Mouse (Mus musculus): ENCODE data around the gene Doc2a. TPM values are rescaled to one million over a fixed set of nuclear protein-coding genes. Genes with fewer than 3 reads are reported as not detected.
"Not testable (repeated sequence)": the region's sequence is repeated elsewhere in the genome, so short reads cannot be mapped to it uniquely, and the experiment has no call there.

Gene Doc2a
- polyA plus RNA-seq, 1 experiment from 2014 or later = 1.5 TPM

DNA sequence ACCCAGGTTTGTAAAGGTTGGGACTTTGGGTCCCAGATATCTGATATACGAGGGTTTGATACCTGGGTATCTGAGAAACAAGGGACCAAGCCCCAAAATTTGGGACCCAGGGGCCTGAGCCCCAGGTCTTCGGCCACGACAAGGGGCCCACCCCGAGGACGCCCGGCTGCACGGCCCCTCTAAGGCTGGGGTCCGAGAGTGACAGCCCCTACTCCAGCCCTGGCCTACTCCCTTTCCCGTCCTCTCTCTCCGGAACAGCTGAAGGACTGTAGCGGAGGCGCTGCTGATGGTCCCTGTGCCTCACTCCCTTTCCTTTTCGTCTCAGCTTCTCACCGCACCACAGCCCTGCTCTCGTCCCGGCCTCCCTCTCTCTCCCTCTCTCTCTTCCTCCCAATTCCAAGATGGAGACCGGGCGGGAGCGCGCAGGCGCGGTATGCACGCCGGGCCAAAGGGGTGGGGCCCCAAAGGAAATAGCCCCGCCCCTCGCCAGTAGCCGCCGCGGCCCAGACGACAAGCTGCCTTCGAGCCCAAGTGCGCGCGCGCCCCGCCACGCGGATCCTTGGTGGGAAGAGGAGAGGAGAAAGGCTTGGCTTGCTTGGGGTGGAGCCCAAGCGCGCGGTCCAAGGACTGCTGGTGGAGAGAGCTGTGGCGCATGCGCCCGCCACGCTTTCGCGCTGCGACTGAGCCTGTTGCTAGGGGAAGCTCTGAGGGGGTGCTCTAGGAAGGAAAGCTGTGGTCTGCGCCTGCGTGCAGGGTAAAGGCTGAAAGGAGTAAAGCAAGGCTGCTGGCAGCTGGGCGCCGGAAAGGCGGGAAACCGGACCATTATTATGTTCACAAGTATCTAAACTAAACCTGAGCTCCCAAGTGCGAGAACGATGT, 37.3 kb downstream of the Doc2a start, which contains the start of gene Taok2:
Gene Taok2, minus strand, starts transcription at position 418 of the 879 bp plus-strand sequence.
- no peaks in the 10 kb centered on the region for H3K27me3 ChIP-seq
- ATAC-seq (ENCODE audit: low FRiP score, low read depth) = peak; percentile 99
- under 1% methylated on average over 56 of the region's 56 CpGs for WGBS
- peaks cover 28% of the 10 kb centered on the region for H3K4me1 ChIP-seq
- peak within 1 kb of the TSS; percentile 90 for H3K9ac ChIP-seq
- peak within 1 kb of the TSS; percentile 88 for H3K4me3 ChIP-seq
- H3K4me2 ChIP-seq (replicated peaks) = peak within 1 kb of the TSS; percentile 100
- H3K27ac ChIP-seq = peak within 1 kb of the TSS; percentile 90
- no peaks in the 10 kb centered on the region for H3K9me3 ChIP-seq
- peaks cover 14% of the 10 kb centered on the region for H3K36me3 ChIP-seq

DNA sequence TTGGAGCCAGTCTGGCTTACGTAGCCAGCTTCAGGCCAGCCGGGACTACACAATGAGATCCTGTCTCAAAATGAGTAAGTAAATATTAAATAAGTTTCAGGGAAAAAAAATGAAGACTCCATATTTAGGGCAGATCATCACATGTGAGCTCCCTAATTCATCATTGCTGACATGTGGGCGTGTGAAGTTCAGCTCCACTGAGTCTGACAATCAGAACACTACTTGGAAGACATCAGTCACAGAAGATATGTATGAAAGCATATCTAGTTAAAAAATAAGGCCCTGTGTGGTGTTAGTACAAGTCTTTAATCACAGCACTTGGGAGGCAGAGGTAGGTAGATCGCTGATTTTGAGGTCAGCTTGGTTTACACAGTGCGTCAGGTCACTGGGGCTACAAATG, 40.1 kb downstream of the Doc2a start:
- Histone ChIP-seq H3K36me3 (peaks cover 12% of the 10 kb centered on the region; the same call in 1 of the 2 replicates), H3K4me1 (peaks cover 15% of the 10 kb centered on the region), H3K27me3 (no peaks in the 10 kb centered on the region), H3K9ac (no peak overlapping the region), H3K9me3 (no peaks in the 10 kb centered on the region), H3K4me3 (no peak overlapping the region), H3K4me2 (replicated peaks) (no peak overlapping the region), H3K27ac (no peak overlapping the region)
- no peak for ATAC-seq (ENCODE audit: low FRiP score, low read depth)
- 85% methylated on average over 5 of the region's 5 CpGs for WGBS

GRCm38 (mm10) chr7:126888852-126889251, 41.6 kb downstream of the Doc2a start:
- H3K4me1 ChIP-seq = no peaks in the 10 kb centered on the region
- H3K4me2 ChIP-seq (replicated peaks) = no peak overlapping the region
- no peaks in the 10 kb centered on the region for H3K9me3 ChIP-seq
- 39% methylated on average over 7 of the region's 7 CpGs for WGBS
- H3K9ac ChIP-seq = 0 out of 2 replicates have a peak overlapping the region, but pooled peaks have one; percentile 13
- H3K36me3 ChIP-seq = peaks cover 12% of the 10 kb centered on the region; the same call in 1 of the 2 replicates
- H3K27me3 ChIP-seq = no peaks in the 10 kb centered on the region
- no peak overlapping the region for H3K4me3 ChIP-seq
- no peak for ATAC-seq (ENCODE audit: low FRiP score, low read depth)
- no peak overlapping the region for H3K27ac ChIP-seq

- Histone ChIP-seq H3K27me3 (no peaks in the 10 kb centered on the region), H3K9me3 (no peaks in the 10 kb centered on the region), H3K4me1 (peaks cover 9% of the 10 kb centered on the region), H3K36me3 (no peaks in the 10 kb centered on the region; the same call in 1 of the 2 replicates), H3K4me2 (replicated peaks) (peak overlapping the region; percentile 78), H3K4me3 (peak overlapping the region; percentile 61; the same call in 1 of the 2 replicates), H3K9ac (peak overlapping the region; percentile 35; the same call in 1 of the 2 replicates), H3K27ac (no peak overlapping the region)
- no peak for ATAC-seq (ENCODE audit: low FRiP score, low read depth)
- WGBS = 83% methylated on average over 5 of the region's 5 CpGs
Measured at GRCm38 (mm10) chr7:126896912-126897311, 49.7 kb downstream of the Doc2a start.

GRCm38 (mm10) chr7:126897390-126898101, 50.3 kb downstream of the Doc2a start:
- H3K9me3 ChIP-seq = no peaks in the 10 kb centered on the region
- 21% methylated on average over 16 of the region's 16 CpGs for WGBS
- H3K9ac ChIP-seq = peak overlapping the region; percentile 78
- no peaks in the 10 kb centered on the region for H3K27me3 ChIP-seq
- ATAC-seq (ENCODE audit: low FRiP score, low read depth) = peak; percentile 14; the same call in 1 of the 2 replicates
- no peaks in the 10 kb centered on the region for H3K36me3 ChIP-seq
- peak overlapping the region; percentile 78 for H3K4me2 ChIP-seq (replicated peaks)
- H3K4me3 ChIP-seq = peak overlapping the region; percentile 61
- peak overlapping the region; percentile 55; the same call in 1 of the 2 replicates for H3K27ac ChIP-seq
- peaks cover 9% of the 10 kb centered on the region for H3K4me1 ChIP-seq

DNA sequence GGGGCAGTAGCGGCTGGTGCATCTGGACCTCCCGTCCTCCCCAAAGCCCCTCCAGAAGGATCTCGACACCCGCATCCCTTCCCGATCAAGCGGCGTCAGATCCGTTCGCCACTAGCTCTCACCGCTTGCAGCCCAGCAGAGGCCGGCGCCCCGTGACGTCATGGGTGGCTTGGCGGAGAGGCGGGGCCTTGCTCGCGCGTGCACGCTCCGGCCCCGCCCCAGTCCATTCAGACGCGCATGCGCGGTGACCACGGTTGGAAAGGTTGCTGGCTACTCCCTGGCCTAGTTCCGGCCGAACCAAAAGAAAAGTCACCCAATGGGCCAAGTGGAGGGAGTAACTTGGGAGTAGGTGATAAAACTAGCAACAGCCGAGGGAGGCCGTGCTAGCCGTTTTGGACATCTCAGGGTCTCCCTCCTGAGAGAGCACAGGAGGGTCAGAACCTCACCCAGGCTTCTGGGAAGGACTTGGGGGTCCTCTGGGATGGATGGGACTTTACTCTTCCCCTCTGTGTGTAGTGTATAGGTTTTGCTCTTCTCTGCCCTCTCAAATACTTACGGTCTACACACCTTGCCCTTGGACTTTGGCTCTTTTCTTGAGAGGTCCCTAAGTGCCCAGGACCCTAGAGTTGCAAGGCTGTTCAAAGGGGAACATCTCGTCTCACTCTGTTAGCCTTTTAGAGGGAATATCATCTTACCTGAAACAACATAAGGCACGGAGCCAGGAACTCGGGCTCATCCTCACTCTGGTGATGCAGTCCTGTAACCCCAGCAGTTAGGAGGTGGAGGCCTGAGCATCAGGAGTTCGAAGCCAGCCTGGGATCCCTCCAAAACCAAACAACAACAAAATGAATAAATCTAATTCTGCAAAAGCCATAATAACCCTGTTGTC, 51.1 kb downstream of the Doc2a start:
- Histone ChIP-seq H3K9ac (peak overlapping the region; percentile 78), H3K4me2 (replicated peaks) (peak overlapping the region; percentile 78), H3K4me3 (peak overlapping the region; percentile 61), H3K27me3 (no peaks in the 10 kb centered on the region), H3K36me3 (no peaks in the 10 kb centered on the region), H3K9me3 (no peaks in the 10 kb centered on the region), H3K27ac (peak overlapping the region; percentile 55; the same call in 1 of the 2 replicates), H3K4me1 (peaks cover 9% of the 10 kb centered on the region)
- ATAC-seq (ENCODE audit: low FRiP score, low read depth) = peak; percentile 96
- 11% methylated on average over 37 of the region's 37 CpGs for WGBS

DNA sequence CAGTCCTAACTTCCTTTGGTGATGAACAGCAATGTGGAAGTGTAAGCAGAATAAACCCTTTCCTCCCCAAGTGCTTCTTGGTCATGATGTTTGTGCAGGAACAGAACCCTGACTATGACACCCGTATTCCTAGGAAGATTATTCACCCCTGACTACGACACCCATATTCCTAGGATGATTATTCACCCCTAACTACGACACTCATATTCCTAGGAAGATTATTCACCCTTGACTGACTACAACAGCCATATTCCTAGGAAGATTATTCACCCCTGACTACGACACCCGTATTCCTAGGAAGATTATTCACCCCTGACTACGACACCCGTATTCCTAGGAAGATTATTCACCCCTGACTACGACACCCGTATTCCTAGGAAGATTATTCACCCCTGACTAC, 52.6 kb downstream of the Doc2a start:
- not testable (repeated sequence) for H3K9ac ChIP-seq; H3K4me3 ChIP-seq; H3K27ac ChIP-seq; H3K27me3 ChIP-seq; H3K4me1 ChIP-seq; H3K36me3 ChIP-seq; H3K9me3 ChIP-seq; H3K4me2 ChIP-seq (replicated peaks); ATAC-seq (ENCODE audit: low FRiP score, low read depth)
- WGBS = 93% methylated on average over 7 of the region's 9 CpGs

Other genes starting within 250 kb of the Doc2a start
- 3.5 and 4.7 TPM in 2 replicates for gene Nupr1, start 216.6 kb upstream of the Doc2a start, polyA plus RNA-seq (2015; fragmentation: Nextera tagmentation; extraction: Ambion mirVana)
- gene Sgf29, start 198.1 kb upstream of the Doc2a start, polyA plus RNA-seq (2015; fragmentation: Nextera tagmentation; extraction: Ambion mirVana) = 56.8 and 63.8 TPM in 2 replicates
- 4.6 and 4.8 TPM in 2 replicates for gene Sult1a1, start 171.0 kb upstream of the Doc2a start, polyA plus RNA-seq (2015; fragmentation: Nextera tagmentation; extraction: Ambion mirVana)
- 134 and 138 TPM in 2 replicates for gene Bola2, start 152.0 kb upstream of the Doc2a start, polyA plus RNA-seq (2015; fragmentation: Nextera tagmentation; extraction: Ambion mirVana)
- gene Slx1b, start 151.6 kb upstream of the Doc2a start, polyA plus RNA-seq (2015; fragmentation: Nextera tagmentation; extraction: Ambion mirVana) = 15.2 and 15.9 TPM in 2 replicates
- 34.1 and 36.6 TPM in 2 replicates for gene Coro1a, start 139.6 kb upstream of the Doc2a start, polyA plus RNA-seq (2015; fragmentation: Nextera tagmentation; extraction: Ambion mirVana)
- gene Mapk3, start 87.8 kb upstream of the Doc2a start, polyA plus RNA-seq (2015; fragmentation: Nextera tagmentation; extraction: Ambion mirVana) = 49.6 and 50.3 TPM in 2 replicates
- 1.7 and 2.1 TPM in 2 replicates for gene Gdpd3, start 81.1 kb upstream of the Doc2a start, polyA plus RNA-seq (2015; fragmentation: Nextera tagmentation; extraction: Ambion mirVana)
- 114 and 121 TPM in 2 replicates for gene Ypel3, start 70.5 kb upstream of the Doc2a start, polyA plus RNA-seq (2015; fragmentation: Nextera tagmentation; extraction: Ambion mirVana)
- gene Tbx6, start 65.9 kb upstream of the Doc2a start, polyA plus RNA-seq (2015; fragmentation: Nextera tagmentation; extraction: Ambion mirVana) = 0.53 and 0.64 TPM in 2 replicates
- 287 and 322 TPM in 2 replicates for gene Ppp4c, start 54.9 kb upstream of the Doc2a start, polyA plus RNA-seq (2015; fragmentation: Nextera tagmentation; extraction: Ambion mirVana)
- 0.18 and 0.52 TPM in 2 replicates for gene Fam57b, start 49.7 kb upstream of the Doc2a start, polyA plus RNA-seq (2015; fragmentation: Nextera tagmentation; extraction: Ambion mirVana)
- not detected in 2 replicates for gene 4930451I11Rik, start 15.8 kb upstream of the Doc2a start, polyA plus RNA-seq (2015; fragmentation: Nextera tagmentation; extraction: Ambion mirVana)
- gene Hirip3, start 14.6 kb downstream of the Doc2a start, polyA plus RNA-seq (2015; fragmentation: Nextera tagmentation; extraction: Ambion mirVana) = 39.8 and 48.3 TPM in 2 replicates
- 96.8 and 108 TPM in 2 replicates for gene Ino80e, start 15.0 kb downstream of the Doc2a start, polyA plus RNA-seq (2015; fragmentation: Nextera tagmentation; extraction: Ambion mirVana)
- gene Taok2, start 37.3 kb downstream of the Doc2a start, polyA plus RNA-seq (2015; fragmentation: Nextera tagmentation; extraction: Ambion mirVana) = 54.4 and 57.2 TPM in 2 replicates
- 24.5 and 27.0 TPM in 2 replicates for gene Tmem219, start 75.5 kb downstream of the Doc2a start, polyA plus RNA-seq (2015; fragmentation: Nextera tagmentation; extraction: Ambion mirVana)
- 16.9 and 17.2 TPM in 2 replicates for gene Kctd13, start 81.5 kb downstream of the Doc2a start, polyA plus RNA-seq (2015; fragmentation: Nextera tagmentation; extraction: Ambion mirVana)
- gene Asphd1, start 102.2 kb downstream of the Doc2a start, polyA plus RNA-seq (2015; fragmentation: Nextera tagmentation; extraction: Ambion mirVana) = 0.20 TPM in 1 of 2 replicates, not detected in the other
- 0.33 and 0.66 TPM in 2 replicates for gene Sez6l2, start 103.1 kb downstream of the Doc2a start, polyA plus RNA-seq (2015; fragmentation: Nextera tagmentation; extraction: Ambion mirVana)
- 97.1 and 105 TPM in 2 replicates for gene Cdipt, start 128.5 kb downstream of the Doc2a start, polyA plus RNA-seq (2015; fragmentation: Nextera tagmentation; extraction: Ambion mirVana)
- gene Cdiptos, start 128.7 kb downstream of the Doc2a start, polyA plus RNA-seq (2015; fragmentation: Nextera tagmentation; extraction: Ambion mirVana) = 0.65 and 1.9 TPM in 2 replicates
- gene Mvp, start 167.2 kb downstream of the Doc2a start, polyA plus RNA-seq (2015; fragmentation: Nextera tagmentation; extraction: Ambion mirVana) = 5.5 and 5.6 TPM in 2 replicates
- gene Pagr1b, start 169.1 kb downstream of the Doc2a start, polyA plus RNA-seq (2015; fragmentation: Nextera tagmentation; extraction: Ambion mirVana) = 0.31 TPM in 1 of 2 replicates, not detected in the other
- 48.2 and 70.2 TPM in 2 replicates for gene Pagr1a, start 169.9 kb downstream of the Doc2a start, polyA plus RNA-seq (2015; fragmentation: Nextera tagmentation; extraction: Ambion mirVana)
- 52.2 and 64.8 TPM in 2 replicates for gene Gm42742, start 173.7 kb downstream of the Doc2a start, polyA plus RNA-seq (2015; fragmentation: Nextera tagmentation; extraction: Ambion mirVana)
- 6.9 and 10.4 TPM in 2 replicates for gene Prrt2, start 173.8 kb downstream of the Doc2a start, polyA plus RNA-seq (2015; fragmentation: Nextera tagmentation; extraction: Ambion mirVana)
- 61.9 and 64.6 TPM in 2 replicates for gene Maz, start 179.6 kb downstream of the Doc2a start, polyA plus RNA-seq (2015; fragmentation: Nextera tagmentation; extraction: Ambion mirVana)
- 113 and 118 TPM in 2 replicates for gene Kif22, start 195.1 kb downstream of the Doc2a start, polyA plus RNA-seq (2015; fragmentation: Nextera tagmentation; extraction: Ambion mirVana)
- gene Zg16, start 239.9 kb downstream of the Doc2a start, polyA plus RNA-seq (2015; fragmentation: Nextera tagmentation; extraction: Ambion mirVana) = not detected in 2 replicates
- gene AI467606, start 243.9 kb downstream of the Doc2a start, polyA plus RNA-seq (2015; fragmentation: Nextera tagmentation; extraction: Ambion mirVana) = 2.6 and 2.7 TPM in 2 replicates

Measured in limb, embryonic 13.5 days (tissue).